Mouse (Mus musculus): Measurements from ENCODE around the gene Ticam1. TPM values are rescaled to one million over a fixed set of nuclear protein-coding genes. Genes with fewer than 3 reads are reported as not detected.

The Ticam1 gene
- polyA plus RNA-seq, 1 experiment from 2014 or later, result 2.3 TPM

DNA sequence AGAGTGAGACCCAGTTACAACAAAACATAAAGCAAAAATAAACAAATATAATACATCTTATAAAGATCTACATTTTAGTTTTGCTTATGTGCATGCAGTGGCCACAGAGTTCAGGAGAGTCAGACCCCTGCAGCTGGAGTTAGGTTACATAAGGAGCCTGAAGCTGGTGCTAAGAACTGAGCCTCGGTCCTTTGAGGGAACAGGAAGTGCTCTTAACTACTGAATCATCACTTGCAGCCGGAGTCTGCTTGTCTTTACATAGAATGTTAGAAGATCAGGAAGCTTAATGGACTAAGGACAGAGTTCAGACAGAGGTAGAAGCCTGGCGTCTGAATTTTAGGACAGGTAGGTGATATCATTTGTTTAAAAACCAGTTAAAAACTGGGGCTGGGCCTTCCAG lies 12.3 kb upstream of the Ticam1 start:
- H3K4me2 ChIP-seq (replicated peaks), result peak overlapping the region; percentile 51
- 53% methylated on average over 3 of the region's 3 CpGs for WGBS
- peaks cover 38% of the 10 kb centered on the region for H3K4me1 ChIP-seq
- 0 out of 2 replicates have a peak overlapping the region, but pooled peaks have one; percentile 38 for H3K4me3 ChIP-seq
- H3K27me3 ChIP-seq, result no peaks in the 10 kb centered on the region
- H3K27ac ChIP-seq, result peak overlapping the region; percentile 80
- peak overlapping the region; percentile 59; the same call in 1 of the 2 replicates for H3K9ac ChIP-seq
- H3K36me3 ChIP-seq, result peaks cover 15% of the 10 kb centered on the region; the same call in 1 of the 2 replicates
- no peak for ATAC-seq (ENCODE audit: low FRiP score)
- H3K9me3 ChIP-seq (replicated peaks), result no peaks in the 10 kb centered on the region

DNA sequence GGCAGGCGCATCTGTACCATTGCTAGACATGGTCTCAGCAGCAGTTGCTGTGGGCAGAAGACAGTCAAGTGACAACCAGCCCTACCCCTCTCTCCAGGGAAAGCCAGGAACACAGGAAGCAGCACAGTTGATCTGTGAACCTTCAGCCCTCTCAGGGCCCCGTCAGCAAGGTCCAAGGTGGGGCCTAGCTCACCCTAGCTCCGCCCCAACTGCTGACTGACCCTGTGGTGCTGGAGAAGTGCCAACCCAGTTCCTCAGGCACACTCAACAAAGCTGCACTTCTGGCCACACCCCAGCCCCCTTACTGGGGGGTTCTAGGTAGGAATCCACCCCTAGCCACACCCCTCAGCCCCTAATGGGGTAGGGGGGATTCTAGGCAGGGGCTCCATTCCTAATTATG lies 11.2 kb upstream of the Ticam1 start:
- 52% methylated on average over 3 of the region's 3 CpGs for WGBS
- no peak overlapping the region for H3K9ac ChIP-seq
- H3K4me3 ChIP-seq, result no peak overlapping the region
- H3K36me3 ChIP-seq, result peaks cover 15% of the 10 kb centered on the region; the same call in 1 of the 2 replicates
- H3K4me2 ChIP-seq (replicated peaks), result no peak overlapping the region
- H3K4me1 ChIP-seq, result peaks cover 38% of the 10 kb centered on the region
- ATAC-seq (ENCODE audit: low FRiP score), result no peak
- no peaks in the 10 kb centered on the region for H3K9me3 ChIP-seq (replicated peaks)
- H3K27me3 ChIP-seq, result no peaks in the 10 kb centered on the region
- 0 out of 2 replicates have a peak overlapping the region, but pooled peaks have one; percentile 35 for H3K27ac ChIP-seq

DNA sequence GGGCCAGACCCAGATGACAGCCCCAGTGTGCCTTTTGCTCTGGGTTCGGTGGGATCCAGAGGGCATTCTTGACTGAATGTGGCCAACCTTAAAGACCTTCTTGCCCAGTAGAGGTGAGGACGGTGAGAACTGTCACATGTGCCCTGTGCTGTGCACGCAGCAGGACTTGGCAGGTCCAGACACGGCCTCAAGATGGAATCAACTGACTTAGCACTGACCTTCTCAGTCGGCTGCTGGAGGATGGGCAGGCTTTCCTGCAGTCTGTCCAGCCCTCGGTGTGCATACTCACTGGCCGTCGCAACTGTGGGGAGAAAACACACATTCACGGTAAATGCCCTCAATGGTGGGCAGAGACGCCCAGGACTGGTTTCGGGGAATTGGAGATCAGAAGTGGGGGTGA lies 9.4 kb upstream of the Ticam1 start:
- 93% methylated on average over 11 of the region's 11 CpGs for WGBS
- peaks cover 22% of the 10 kb centered on the region for H3K36me3 ChIP-seq
- no peak overlapping the region for H3K9ac ChIP-seq
- H3K9me3 ChIP-seq (replicated peaks), result no peaks in the 10 kb centered on the region
- H3K4me3 ChIP-seq, result no peak overlapping the region
- no peaks in the 10 kb centered on the region for H3K27me3 ChIP-seq
- H3K27ac ChIP-seq, result no peak overlapping the region
- H3K4me1 ChIP-seq, result peaks cover 27% of the 10 kb centered on the region
- ATAC-seq (ENCODE audit: low FRiP score), result no peak
- no peak overlapping the region for H3K4me2 ChIP-seq (replicated peaks)

DNA sequence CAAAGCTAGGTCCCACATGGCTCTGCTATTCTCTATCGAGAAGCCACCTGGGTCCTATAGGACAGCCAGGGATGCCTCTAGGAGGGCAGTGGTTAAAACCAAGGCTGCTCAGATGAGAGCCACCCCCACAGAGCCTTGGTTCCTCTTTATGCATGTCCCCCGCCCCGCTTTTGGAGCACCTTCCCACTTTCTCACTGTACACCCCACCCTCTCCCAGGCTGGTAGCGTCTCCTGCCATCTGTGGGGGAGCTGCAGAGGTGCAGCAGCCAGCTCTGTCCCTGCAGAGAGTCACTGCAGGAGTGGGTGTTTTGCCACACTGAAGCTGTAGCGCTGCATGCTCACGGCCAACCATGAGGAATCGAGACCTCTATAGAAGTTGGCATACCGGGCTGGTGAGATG lies 6.7 kb upstream of the Ticam1 start:
- Histone ChIP-seq H3K4me3 (no peak overlapping the region), H3K36me3 (peaks cover 28% of the 10 kb centered on the region), H3K9ac (no peak overlapping the region), H3K9me3 (replicated peaks) (no peaks in the 10 kb centered on the region), H3K4me1 (peaks cover 8% of the 10 kb centered on the region), H3K4me2 (replicated peaks) (no peak overlapping the region), H3K27ac (no peak overlapping the region), H3K27me3 (no peaks in the 10 kb centered on the region)
- ATAC-seq (ENCODE audit: low FRiP score), result no peak
- 94% methylated on average over 8 of the region's 8 CpGs for WGBS

DNA sequence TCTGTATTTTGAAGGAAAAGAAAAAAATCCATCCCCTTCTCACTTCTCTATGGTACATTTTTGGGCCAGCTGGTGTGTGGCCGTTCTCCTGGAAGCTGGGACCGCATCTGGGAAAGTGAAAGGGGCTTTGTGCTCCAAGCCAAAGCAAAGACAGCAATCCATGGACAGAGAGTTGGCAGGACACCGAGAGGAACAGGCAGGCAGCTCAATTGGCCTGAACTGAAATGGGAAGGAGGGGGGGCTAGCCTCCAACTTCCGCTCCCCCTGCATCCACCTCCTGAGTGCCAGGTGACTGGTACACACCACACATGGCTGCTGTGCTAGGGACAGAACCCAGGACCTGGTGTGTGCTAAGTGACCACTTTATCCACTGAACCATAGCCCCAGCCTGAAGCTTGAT lies 6.2 kb upstream of the Ticam1 start:
- peaks cover 28% of the 10 kb centered on the region for H3K36me3 ChIP-seq
- H3K9ac ChIP-seq, result no peak overlapping the region
- no peak overlapping the region for H3K4me2 ChIP-seq (replicated peaks)
- no peaks in the 10 kb centered on the region for H3K27me3 ChIP-seq
- 89% methylated on average over 4 of the region's 4 CpGs for WGBS
- no peak overlapping the region for H3K4me3 ChIP-seq
- peaks cover 3% of the 10 kb centered on the region for H3K4me1 ChIP-seq
- H3K9me3 ChIP-seq (replicated peaks), result no peaks in the 10 kb centered on the region
- no peak overlapping the region for H3K27ac ChIP-seq
- ATAC-seq (ENCODE audit: low FRiP score), result no peak

DNA sequence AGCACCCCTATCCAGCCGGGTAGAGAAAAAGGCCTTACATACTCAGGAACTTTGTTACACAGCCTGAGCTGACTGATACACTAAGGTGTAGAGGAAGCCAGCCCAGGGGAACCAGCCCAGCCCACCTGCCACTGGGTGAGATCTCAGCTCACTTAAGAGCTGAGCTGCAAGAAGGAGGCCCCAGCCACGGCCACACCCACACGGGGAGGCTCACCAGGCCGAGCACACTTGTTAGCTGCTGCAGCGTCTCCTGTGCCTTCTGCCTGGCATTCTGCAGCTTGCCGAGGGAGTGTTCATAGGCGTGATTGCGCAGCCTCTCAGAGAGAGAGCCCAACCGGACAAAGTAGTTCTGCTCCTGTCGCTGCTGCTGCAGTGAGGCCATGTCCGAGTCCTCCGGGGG lies 4.6 kb upstream of the Ticam1 start:
- ATAC-seq (ENCODE audit: low FRiP score), result no peak
- no peak overlapping the region for H3K27ac ChIP-seq

DNA sequence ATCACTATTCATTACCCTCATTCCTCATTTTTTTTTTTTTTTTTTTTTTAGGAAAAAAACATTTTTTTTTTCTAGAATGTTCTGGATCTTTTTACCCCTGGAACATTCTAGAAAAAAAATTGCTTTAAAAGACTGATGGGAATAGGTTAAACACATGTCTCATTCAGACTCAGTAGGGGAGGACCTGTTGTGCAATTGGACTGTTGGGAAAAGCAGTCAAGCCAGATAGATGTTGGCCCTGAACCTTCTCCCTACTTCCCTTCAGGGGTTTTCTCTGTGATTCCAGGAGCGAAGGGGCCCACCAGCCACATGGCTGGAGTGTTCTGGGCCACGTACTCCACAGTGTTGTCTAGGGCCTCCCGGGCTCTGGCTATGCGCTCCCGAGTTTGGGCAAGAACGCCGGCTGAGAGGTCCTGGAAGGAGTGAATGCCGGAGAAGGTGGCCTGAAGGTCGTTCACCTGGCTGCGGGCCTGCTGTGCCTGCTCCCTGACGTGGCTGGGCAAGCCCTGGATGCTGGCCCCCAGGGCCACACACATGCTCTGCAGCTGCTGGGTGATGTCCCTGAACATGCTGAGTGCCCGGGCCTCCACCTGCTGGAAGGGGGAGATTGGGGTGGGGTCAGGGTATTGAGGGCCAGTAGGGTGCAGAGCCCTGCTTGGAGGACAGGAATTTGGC lies 3.0 kb upstream of the Ticam1 start:
- H3K4me2 ChIP-seq (replicated peaks), result no peak overlapping the region
- WGBS, result 86% methylated on average over 12 of the region's 12 CpGs
- ATAC-seq (ENCODE audit: low FRiP score), result no peak
- no peaks in the 10 kb centered on the region for H3K27me3 ChIP-seq
- H3K9me3 ChIP-seq (replicated peaks), result no peaks in the 10 kb centered on the region
- H3K4me3 ChIP-seq, result no peak overlapping the region
- peaks cover 16% of the 10 kb centered on the region for H3K4me1 ChIP-seq
- H3K36me3 ChIP-seq, result peaks cover 13% of the 10 kb centered on the region
- H3K9ac ChIP-seq, result no peak overlapping the region
- H3K27ac ChIP-seq, result 0 out of 2 replicates have a peak overlapping the region, but pooled peaks have one; percentile 4

More for the DNA sequence above, 4.6 kb upstream of the Ticam1 start:
- no peak overlapping the region for H3K4me3 ChIP-seq
- no peaks in the 10 kb centered on the region for H3K27me3 ChIP-seq
- peaks cover 13% of the 10 kb centered on the region for H3K4me1 ChIP-seq
- H3K9ac ChIP-seq, result no peak overlapping the region
- no peak overlapping the region for H3K4me2 ChIP-seq (replicated peaks)
- no peaks in the 10 kb centered on the region for H3K9me3 ChIP-seq (replicated peaks)
- 91% methylated on average over 12 of the region's 12 CpGs for WGBS
- H3K36me3 ChIP-seq, result peaks cover 27% of the 10 kb centered on the region

DNA sequence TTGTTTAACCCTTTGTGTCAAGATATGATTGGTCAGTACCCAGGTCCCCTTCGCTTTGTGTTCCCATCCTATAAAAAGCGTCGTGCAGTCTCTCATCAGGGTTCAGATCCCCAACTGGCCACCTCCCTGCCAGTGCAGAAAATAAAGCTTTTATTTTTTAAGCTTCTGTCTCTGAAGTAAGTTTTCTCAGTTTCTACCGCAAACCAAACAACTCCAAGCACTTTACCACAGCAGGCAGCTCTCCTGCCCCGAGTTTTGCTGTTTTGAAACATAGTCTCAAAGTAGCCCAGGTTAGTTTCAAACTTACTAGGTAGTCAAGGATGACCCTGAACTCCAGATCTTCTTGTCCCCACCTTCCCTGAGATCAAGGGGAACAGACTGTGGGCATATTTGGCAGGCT lies 1.8 kb upstream of the Ticam1 start:
- Histone ChIP-seq H3K36me3 (peaks cover 13% of the 10 kb centered on the region), H3K4me2 (replicated peaks) (no peak overlapping the region), H3K9me3 (replicated peaks) (no peaks in the 10 kb centered on the region), H3K27ac (no peak overlapping the region), H3K27me3 (no peaks in the 10 kb centered on the region), H3K4me3 (no peak overlapping the region), H3K9ac (no peak overlapping the region), H3K4me1 (peaks cover 16% of the 10 kb centered on the region)
- ATAC-seq (ENCODE audit: low FRiP score), result no peak
- WGBS, result 94% methylated on average over 5 of the region's 5 CpGs

DNA sequence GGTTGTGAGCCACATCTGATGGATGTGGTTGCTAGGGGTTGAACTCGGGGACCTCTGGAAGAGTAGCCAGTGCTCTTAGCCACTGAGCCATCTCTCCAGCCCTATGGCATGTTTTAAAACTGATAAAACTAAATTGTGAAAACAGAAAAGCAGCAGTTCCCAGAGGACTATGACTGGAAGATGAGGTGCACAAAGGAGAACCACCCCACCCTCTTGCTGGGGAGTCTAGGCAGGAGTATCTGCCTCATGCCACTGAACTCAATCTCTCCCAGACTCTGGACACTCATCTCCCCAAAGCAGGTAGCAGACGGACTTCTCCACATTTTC lies 944 bp upstream of the Ticam1 start:
- Histone ChIP-seq H3K9ac (no peak overlapping the region), H3K27me3 (no peaks in the 10 kb centered on the region), H3K4me1 (peaks cover 16% of the 10 kb centered on the region), H3K9me3 (replicated peaks) (no peaks in the 10 kb centered on the region), H3K4me2 (replicated peaks) (peak overlapping the region; percentile 57; the same call in 1 of the 2 replicates), H3K4me3 (no peak overlapping the region), H3K27ac (peak overlapping the region; percentile 40; the same call in 1 of the 2 replicates), H3K36me3 (peaks cover 13% of the 10 kb centered on the region)
- 56% methylated on average over 2 of the region's 2 CpGs for WGBS
- ATAC-seq (ENCODE audit: low FRiP score), result no peak

DNA sequence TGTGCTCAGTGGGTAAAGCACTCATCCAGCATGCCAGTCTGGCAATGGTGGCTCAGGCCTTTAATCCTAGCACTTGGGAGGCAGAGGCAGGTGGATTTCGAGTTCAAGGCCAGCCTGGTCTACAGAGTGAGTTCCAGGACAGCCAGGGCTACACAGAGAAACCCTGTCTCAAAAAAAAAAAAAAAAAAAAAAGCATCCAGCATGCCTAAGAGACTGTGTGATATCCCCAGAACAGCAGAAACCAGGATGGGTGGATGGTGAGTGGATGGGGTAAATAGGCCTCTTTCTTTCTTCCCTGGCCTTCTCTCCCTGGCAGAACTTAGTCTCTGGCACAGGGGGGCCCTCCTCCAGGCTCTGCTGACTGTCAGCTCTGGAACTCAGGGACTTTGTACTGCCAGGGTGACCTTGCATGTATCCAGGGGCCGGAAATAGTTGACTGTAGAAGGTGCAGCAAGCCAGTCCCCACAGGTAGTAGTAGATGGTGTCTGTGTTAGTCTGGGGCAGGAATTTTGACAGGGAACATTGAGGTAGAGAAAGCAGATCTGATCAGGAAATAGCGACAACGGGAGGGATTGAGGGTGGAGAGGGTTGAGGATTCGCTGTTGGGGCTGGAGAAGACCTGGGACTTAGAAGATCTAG lies 625 bp downstream of the Ticam1 start:
- H3K27ac ChIP-seq, result 0 out of 2 replicates have a peak overlapping the region, but pooled peaks have one; percentile 23
- WGBS, result 37% methylated on average over 5 of the region's 5 CpGs

DNA sequence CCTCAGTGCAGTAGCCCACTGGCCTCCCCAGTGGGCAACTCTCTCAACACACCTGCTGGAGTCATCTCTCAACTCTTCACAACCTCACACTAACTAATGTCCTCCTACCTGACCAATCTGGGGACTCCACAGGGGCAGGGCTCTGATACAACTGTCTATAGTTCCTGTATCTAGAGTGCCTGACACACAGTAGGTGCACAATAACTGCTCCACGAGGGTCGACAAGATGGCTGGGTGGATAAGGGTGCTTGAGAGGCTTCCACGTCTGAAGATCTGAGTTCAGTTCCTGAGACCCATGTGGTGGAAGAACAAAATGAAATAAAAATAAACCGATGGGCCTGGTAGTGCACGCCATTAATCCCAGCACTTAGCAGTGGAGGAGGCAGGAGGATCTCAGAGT lies 2.6 kb downstream of the Ticam1 start:
- Histone ChIP-seq H3K4me2 (replicated peaks) (no peak overlapping the region), H3K36me3 (no peaks in the 10 kb centered on the region), H3K4me1 (peaks cover 23% of the 10 kb centered on the region), H3K9me3 (replicated peaks) (no peaks in the 10 kb centered on the region), H3K9ac (no peak overlapping the region; the same call in 1 of the 2 replicates), H3K4me3 (no peak overlapping the region), H3K27me3 (no peaks in the 10 kb centered on the region), H3K27ac (no peak overlapping the region)
- WGBS, result 91% methylated on average over 5 of the region's 5 CpGs
- no peak for ATAC-seq (ENCODE audit: low FRiP score)

More for the DNA sequence above, 625 bp downstream of the Ticam1 start:
- no peak for ATAC-seq (ENCODE audit: low FRiP score)
- Histone ChIP-seq H3K4me1 (peaks cover 16% of the 10 kb centered on the region), H3K9ac (peak overlapping the region; percentile 55), H3K9me3 (replicated peaks) (no peaks in the 10 kb centered on the region), H3K36me3 (peaks cover 5% of the 10 kb centered on the region), H3K4me2 (replicated peaks) (peak overlapping the region; percentile 57), H3K27me3 (no peaks in the 10 kb centered on the region), H3K4me3 (peak overlapping the region; percentile 40)

DNA sequence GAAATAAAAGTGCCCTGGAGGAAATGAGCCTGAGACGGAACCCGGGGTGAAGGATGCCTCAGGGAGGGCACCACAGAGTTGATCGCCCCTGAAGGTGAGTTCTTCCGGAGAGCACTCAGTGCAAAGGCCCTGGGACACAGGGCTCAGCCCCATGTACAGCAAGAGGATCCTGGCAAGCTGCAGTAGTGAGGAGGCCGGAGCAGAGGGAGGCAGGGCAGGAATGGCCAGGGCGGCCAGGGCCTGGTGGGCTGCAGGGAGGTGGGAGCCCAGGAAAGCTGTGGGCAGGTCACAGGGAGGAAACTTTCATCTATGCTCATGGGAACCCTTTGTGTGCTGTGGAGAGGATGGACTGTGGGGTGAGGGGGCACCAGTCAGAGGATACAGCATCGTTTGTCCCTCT lies 3.1 kb downstream of the Ticam1 start:
- WGBS, result 88% methylated on average over 7 of the region's 7 CpGs
- no peaks in the 10 kb centered on the region for H3K36me3 ChIP-seq
- no peak overlapping the region for H3K4me2 ChIP-seq (replicated peaks)
- H3K9ac ChIP-seq, result no peak overlapping the region; the same call in 1 of the 2 replicates
- H3K9me3 ChIP-seq (replicated peaks), result no peaks in the 10 kb centered on the region
- H3K4me1 ChIP-seq, result peaks cover 23% of the 10 kb centered on the region
- H3K27me3 ChIP-seq, result no peaks in the 10 kb centered on the region
- ATAC-seq (ENCODE audit: low FRiP score), result no peak
- H3K4me3 ChIP-seq, result no peak overlapping the region
- H3K27ac ChIP-seq, result no peak overlapping the region

DNA sequence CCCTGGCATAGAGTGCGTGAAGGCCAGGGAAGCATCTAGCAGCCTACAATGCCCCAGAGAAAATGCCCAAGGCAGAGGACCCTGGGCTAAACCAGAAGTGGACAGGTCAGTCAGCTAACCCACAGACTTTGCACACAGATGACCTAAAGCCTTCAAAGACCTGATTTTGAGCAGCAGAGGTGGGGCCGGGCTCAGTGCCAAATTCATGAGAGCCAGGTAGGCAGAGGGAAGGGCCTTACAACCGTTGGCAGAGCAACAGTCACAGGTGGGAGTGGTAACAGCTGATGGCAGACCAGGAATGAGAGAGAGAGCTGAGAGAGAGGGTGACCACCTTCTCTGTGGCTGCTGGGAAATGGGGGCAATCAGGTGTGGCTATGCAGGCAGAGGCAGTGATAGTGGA lies 3.9 kb downstream of the Ticam1 start:
- H3K4me1 ChIP-seq, result peaks cover 23% of the 10 kb centered on the region
- no peak for ATAC-seq (ENCODE audit: low FRiP score)
- H3K36me3 ChIP-seq, result no peaks in the 10 kb centered on the region
- H3K27ac ChIP-seq, result no peak overlapping the region
- no peak overlapping the region for H3K4me3 ChIP-seq
- no peak overlapping the region; the same call in 1 of the 2 replicates for H3K9ac ChIP-seq
- 86% methylated on average over 3 of the region's 3 CpGs for WGBS
- no peaks in the 10 kb centered on the region for H3K9me3 ChIP-seq (replicated peaks)
- no peak overlapping the region for H3K4me2 ChIP-seq (replicated peaks)
- no peaks in the 10 kb centered on the region for H3K27me3 ChIP-seq

Data from hindbrain, embryonic 12.5 days (tissue).